Mouse (Mus musculus) right cerebral cortex, adult 2 months (tissue): ENCODE results near the gene Efr3b.

ENCODE experiments used
- DNase-seq, 2 experiments: peaks; one replicate each; pipeline ENCODE4 v3.0.0; 2021 to 2022; ENCODE audit warnings: low spot score in 2 of 2

The Efr3b gene

DNA sequence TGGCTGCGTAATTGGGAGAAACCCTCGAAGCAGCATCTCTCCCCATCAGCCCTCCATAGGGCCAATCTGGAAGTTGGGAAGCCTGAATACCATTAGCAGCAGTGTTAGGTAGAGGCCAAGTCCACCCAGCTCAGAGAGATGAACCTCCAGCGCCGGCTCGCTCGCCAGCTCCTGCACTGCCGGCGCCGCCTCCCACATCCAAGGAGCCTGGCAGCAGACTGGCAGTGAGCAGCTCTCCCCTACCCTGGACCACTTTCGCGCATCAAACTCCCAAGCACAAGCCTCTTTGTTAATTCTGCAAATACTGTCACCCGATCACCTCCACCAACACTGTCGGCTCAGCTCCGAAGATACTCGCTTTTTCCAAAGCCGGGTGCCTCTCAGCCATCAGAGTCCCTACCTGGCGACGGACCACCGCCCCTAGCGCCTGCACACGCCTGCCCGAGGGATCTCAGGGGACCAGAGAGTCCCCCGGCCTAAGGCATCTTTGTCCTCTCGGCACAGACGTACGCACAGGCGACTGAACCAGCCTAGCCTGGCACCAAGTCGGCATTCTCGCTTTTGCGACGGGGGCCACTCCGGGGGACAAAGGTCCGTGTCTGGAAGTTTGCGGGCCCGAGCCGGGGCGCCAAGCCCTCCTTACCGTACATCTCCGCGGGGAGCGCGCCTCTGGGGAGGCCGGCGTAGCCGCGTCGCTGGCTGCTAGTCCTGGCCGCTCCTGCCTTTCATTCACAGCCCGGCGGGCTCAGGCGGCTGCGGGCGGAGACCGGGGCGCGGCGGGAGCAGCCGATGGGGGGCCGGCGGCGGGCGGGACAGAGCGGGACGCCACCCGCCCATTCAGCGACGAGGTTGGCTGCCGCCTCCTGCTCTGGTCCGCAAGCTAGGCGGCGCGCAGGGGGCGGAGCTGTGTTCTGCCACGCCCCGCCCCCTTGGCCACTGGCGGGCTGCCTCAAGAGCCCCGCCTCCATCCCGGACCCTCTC lies at the start of gene Efr3b:
Gene Efr3b (minus strand): TSS at position 855 of the 981 bp plus-strand sequence.
- peak; percentile 78 to 88 for DNase-seq

DNA sequence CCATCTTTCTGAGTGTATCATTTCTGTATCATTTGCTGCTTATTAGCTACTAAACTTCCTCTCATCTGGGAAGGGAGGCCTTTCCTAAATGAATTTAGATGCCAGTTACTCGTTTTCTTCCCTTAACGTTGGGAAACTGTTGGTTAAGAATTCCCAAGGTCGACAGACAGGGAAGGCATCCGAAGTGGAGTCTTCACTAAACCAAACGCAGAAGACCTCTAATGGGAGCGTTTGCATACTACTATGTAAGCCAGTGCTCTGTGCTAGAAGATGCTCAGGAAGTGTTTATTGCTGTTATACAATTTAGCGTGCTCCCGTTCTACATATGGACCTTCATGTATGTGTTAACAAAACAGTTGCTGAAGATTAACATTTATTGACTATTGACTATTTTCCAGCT lies 44.7 kb upstream of the Efr3b start:
- DNase-seq: no peak

DNA sequence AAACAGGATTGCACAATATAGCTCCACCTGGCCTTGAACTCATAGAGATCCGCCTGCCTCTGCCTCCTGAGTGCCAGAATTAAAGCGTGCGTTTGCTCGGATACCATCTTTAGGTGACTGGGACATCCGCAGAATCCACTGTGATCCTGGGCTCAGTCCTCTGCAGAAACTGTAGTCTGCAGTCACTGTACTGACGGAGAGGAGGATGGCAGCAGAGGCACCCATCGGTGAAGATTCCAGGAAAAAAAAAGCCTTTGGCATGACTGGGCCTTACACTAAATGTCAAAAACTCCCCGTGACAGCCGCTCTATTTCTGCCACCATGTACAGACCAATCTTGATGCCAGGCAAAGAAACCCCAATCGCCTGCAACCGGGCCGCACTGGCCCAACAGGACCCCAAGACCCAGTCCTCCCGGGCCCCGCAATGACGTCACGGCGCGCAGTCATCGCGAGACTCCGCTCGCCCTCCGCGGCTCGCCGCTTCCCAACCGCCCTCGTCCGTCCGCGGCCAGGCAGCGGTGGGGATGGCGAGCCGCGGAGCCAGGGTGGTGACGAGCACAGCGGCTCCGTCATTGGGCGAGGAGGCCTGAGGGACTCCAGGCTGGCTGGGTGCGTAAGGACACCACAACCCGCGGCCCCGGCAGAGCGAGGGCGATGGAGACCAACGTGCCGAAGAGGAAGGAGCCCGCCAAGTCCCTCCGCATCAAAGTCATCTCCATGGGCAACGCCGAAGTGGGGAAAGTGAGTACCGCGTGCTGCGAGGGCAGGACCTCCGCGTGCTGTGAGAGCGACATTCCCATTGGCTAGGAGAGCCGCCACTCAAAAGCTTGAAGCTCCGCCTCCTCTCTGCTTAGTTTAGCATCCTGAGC lies 43.7 kb upstream of the Efr3b start, which contains the start of gene Dnajc27:
Gene Dnajc27 (plus strand): TSS at position 452 of the 870 bp plus-strand sequence.
- peak; percentile 97 to 99 for DNase-seq

DNA sequence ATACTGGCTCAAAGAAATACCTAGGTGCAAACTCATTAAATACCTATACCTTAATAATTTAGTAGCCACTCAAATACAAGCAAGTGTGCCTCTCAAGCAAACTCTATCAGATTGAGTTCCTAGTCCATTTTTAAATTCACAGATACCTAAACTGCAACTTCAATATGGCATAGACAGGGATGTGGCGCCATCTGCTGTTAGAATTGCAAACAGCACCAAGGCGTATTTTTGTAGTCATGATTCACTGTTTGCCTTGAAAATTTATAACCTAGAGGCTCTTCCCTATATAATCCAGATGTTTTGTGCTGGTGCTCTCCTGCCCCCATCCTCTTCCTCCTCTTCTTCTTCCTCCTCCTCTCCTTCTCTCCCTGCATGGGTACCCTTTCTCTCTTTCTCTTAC lies 41.6 kb upstream of the Efr3b start:
- DNase-seq: peak; percentile 92 to 94

DNA sequence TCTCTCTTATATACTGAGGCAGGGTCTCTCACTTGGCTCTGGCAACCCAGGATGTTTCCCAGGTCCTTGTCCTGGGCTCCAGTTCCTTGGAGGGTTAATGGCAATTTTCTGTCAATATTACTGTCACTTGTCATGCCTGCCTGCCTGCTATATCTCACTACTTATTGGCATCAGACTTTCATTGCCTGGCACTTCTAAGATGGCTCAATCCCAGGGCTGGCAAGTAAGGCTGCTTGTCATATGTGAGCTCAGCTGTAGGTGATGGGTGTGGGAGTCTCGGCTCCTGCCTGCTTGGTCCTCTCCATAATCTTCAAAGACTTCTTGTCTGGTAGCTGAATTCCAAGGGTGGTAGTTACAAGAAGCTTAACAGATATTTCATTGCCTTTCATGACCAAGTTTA lies 39.4 kb upstream of the Efr3b start:
- no peak for DNase-seq

DNA sequence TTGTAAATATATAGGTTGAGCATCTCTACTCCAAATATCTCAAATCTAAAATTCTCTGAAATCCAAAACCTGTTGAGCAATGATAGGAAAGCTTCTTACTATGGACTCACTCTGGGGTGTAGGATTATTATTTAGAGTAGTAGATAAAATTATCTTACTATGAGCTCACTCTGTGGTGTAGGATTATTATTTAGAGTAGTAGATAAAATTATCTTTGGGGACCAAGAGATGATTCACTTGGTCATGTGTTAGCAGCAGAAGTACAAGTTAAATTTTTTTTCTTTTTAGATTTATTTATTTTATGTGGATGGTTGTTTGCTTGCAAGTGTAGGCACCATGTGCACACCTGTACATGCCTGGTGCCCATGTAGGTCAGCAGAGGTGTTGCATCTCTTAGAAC lies 37.7 kb upstream of the Efr3b start:
- no peak for DNase-seq

DNA sequence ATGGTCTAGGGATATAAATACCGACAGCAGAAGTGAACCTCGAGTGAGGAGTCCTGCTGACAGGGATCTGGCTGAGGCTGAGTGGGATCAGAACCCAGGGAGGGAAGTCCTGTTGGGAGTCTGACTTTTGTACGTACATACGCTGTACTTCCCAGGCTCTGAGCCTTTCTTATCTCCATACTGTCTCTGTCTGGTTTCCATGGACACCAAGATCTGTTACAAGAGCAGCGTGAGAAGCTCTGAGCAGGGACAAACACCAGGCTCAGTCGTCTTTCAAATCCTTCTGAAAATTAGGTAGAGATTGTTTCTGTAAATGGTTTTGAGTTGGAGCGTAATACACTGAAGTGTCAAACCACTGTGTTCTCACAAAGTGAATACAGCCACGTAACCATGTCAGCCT lies 36.7 kb upstream of the Efr3b start:
- DNase-seq: no peak

DNA sequence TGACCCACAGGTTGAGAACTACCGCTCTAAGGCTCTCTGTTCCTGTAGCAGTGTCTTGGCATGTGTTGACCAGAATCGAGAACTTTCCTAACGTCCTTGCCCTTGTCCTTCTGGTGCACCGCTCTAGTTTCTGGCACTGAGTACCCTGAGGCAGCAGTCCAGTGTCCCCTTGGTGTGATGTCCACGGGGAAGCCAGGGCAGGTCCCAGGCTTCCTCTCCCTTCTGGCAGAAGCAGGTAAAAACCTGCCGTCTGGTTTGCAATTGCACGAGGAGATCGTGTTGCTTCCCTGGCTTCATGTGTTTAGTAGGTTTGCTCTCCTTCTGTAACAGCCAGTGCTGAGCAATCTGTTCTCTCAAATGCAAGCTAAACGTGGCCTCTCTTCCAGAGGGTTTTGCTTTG lies 33.0 kb upstream of the Efr3b start:
- DNase-seq: no peak

DNA sequence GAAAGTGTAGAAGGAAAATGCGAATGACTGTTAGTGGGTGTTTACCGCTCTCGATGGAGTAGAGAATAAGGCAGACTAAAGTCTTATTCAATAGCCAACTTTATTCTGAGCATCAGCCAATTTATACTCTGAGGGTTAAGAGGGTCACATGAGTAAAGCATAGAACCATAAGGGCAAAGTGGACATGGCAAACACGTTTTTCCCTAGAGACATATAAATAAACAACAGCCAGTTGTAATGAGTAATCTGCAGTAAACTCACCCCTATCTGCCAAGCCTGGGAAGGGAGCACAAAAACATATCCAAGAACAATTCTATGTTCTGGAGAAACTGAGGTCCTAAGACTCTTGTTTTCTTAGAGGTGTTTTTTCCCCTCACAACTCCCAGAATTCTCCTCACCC lies 29.8 kb upstream of the Efr3b start:
- no peak for DNase-seq

DNA sequence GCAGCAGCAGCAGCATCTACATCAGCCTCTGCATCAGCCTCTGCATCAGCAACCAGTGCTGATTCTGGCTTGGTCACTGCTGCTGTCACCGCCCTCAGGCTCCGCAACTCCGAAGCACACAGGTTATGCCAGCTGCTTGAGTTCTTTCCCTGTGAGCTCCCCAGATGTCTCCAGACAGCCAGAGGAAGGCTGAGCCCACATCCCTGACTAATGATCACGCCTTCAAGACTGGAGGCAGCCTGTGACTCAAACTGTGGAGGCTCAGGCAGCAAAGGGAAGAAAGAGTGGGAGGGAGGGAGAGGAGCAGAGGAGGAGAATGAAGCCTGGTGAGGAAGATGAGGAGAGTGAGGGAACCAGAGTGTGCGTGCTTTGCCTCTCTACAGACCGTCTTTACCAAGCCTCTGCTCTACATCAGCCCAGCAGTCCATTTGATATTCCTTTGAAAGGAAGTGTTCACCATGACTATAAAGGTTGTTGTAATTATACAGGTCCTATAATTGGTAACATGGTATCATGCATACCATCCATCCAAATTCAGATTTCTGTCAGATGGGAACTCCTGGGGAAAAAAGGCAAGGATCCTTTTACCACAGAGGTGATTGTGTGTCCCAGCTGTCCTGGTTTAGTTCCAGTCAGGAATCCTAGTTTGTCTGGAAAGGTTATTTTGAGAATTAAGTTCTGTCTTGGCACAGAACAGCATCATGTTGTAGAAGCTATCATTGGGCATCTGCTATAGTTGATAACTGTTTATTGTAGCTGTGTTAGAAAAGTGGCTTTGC lies 28.2 kb upstream of the Efr3b start:
- peak; percentile 73 to 74 for DNase-seq

DNA sequence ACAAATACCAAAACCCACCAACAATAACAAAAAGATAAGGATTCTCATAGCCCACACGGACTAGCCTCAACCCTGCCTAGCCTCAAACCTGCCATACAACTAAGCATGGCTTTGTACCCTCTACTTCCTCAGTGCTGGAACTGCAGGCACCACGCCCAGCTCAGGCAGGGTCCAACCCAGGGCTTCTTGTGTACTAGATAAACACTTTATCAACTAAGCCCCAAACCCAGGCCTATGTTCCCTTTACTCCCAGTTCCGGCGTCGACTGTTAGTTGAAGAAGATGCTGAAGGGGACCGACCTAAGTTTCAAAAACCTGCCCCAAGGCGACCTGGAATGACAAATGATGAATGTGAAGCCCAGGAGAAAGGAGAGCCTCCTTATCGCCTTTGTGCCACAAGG lies 27.2 kb upstream of the Efr3b start:
- DNase-seq: no peak

DNA sequence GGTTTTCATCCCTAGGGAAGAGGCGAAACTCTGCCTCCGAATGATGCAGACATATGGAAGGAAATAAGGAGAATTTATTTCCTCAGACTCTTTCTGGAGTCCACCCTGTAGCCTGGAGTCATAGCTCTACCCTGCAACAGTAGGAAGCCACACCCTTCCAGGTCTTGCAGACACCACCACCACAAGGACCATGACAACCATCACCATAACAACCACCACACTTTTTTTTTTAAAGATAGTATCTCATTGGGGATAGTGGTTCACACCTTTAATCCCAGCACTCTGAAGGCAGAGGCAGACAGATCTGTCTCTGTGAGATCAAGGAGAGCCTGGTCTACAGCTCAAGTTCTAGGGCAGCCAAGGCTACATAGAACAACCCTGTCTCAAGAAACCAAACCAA lies 26.8 kb upstream of the Efr3b start:
- no peak for DNase-seq

DNA sequence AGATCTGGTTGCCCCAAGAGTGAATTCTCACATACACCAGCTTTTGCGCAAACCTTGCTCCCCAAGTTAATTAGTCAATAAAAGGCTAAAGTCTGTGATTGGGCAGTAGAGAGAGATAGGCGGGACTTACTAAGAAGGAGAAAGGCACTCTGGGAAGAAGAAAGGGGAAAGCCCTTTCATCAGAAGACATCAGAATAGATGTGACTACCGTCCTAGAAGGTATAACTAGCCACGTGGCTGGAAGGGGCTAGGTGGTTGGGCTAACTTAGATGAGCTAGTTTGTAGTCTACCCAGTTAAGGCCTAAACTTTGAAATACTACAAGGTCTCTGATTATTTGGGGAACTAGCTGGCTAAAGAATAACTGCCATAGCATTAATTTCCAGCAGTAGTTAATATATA lies 21.0 kb upstream of the Efr3b start:
- no peak for DNase-seq

DNA sequence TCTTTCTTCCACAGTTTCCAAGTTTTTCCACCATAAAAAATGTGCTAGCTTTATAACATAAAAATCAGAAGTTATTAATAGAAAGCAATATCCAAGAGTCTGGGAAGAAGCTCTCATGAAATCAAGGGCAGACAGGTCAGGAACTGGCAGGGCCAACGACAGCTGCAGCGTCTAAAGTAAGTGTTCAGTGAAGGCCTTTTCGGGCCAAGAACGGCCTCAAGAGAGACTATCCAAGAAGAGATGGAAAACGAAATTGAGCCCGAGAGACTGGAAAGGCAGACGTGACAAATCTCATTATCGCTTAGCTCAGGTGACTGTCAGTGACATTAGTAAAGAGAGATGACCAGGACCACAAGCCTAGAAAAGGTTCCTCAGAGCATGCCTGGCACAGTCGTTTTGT lies 19.6 kb upstream of the Efr3b start:
- no peak for DNase-seq

DNA sequence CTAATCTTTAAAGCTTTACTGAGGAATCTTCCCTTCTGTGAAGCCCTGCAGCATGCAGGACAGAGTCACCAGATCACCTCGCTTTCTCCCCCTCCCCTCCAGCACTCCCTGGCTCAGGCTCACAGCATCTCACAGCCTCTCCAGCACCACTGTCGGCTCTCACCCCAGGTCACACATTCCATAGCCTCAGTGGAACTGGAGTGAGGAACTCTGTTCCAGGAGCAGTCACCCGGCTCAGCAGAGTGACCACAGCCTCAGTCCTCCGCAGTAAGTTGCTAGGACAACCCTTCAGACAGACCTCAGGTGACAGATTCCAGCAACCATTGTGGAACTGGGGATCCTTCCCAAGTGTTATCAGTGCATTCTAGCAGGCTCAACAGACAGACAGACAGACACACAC lies 16.1 kb upstream of the Efr3b start:
- DNase-seq: no peak

DNA sequence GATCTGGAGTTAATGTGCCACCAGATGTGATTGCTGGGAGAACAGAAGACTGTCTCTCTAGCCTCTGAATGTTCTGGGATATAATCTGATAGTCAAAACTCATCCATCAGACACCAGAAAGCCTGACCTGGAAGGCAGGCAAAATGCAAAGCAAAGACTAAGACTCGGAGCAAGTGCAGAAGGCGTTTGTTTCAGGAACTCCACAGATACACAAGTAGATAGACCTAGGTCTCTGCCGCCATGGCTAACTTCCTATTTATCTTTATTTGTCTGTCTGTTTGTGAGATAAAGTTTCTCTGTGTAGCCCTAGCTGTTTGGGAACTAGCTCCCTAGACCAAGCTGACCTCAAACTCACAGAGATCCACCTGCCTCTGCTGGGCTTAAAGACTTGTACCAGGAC lies 14.9 kb upstream of the Efr3b start:
- no peak for DNase-seq

DNA sequence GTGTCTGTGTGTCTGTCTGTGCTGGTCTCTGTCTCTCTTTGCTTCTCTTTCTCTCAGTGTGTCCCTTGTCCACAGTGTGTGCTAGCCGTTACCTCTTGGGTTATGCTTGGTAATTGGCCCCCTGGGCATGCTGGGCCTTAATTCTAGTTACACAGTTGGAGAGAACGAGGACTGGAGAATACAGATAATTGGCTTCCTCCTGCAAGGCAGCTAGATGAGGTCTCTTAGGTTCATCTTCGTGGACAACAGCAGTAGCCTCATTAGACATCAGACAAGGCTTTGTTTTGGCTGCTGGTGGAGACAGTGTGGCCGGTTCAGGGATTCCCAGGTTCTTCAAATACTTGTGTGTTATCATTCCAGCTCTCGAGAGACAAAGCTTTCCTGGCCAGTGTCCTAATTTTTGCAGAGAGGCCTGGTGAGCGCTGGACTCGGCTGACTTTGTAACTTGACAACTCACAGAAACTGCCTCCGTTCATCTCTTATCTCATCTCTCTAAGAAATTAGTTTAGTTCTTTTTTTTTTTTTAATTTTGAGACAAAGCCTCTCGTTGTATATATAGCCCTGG lies 12.2 kb upstream of the Efr3b start:
- DNase-seq: no peak

DNA sequence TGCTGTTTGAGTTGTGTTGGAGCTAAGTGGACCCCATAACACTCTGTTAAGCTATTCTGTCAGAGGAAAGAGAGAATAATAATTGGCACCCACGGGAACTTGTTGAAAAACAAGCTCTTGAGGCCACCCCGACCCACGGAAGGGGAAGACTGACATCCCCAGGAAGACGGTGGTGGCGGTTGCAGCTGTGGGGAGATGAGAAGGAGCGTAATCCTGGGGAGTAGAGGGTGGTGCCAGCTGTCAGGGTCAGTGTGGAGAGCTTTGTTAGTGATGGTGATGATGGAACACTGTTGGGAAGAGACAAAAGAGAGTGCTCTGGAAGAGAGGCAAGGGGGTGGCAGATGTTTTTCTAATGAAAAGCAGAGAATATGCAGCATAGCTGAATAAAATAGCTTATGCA lies 9.3 kb upstream of the Efr3b start:
- DNase-seq: no peak

DNA sequence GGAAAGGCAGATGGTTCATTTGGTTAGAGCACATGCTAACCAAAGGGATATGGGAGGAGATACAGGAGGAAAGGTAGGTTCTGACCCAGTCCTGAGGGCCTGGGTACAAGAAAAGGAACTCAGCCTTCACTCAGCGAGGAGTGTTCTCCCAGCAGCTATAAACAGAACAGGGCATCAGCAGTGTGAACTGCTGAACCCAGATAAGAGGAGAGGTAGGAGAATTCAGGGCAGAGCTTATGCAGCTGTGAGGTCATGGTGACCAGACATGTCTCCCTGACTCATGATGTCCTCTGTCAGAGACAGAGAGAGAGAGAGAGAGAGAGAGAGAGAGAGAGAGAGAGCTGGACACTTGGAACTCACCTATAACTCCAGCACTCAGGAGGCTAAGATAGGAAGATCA lies 7.3 kb upstream of the Efr3b start:
- no peak for DNase-seq

DNA sequence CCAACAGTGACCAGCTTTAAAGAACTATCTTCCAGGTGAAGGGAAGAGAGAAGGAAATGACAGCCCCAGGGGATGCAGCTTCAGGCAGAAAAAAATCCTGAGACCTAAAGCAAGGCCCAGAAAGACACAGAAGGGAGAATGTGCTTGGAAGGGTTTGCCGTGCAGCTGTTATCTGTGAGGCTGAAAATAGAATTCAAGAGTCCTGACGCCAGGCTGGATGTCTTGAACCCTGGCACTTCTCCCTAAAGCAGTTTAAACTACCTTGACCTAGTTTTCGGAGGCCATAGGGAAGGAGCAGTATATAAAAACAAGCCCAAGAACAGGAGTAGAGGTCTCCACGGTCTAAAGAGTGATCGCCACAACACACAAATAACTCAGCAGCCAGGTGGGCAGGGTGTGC lies 3.7 kb upstream of the Efr3b start:
- DNase-seq: no peak

DNA sequence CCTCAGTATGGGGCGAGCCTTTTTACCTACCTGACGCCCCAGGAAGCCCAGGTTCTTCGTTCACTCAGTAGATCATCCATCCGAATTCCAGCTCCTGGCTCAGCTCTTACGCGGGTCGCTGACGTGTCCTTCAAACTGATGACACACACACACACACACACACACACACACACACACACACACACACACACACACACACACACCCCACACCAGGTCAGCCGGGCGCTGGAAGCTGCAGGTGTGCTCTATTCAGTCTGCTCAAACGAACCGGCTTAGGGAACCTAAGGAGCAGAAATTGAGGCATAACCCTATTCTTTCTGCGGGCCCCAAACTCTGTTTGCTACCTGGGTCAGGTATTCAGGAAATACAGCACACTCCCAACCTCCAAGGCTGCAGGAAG lies 331 bp upstream of the Efr3b start:
- no peak for DNase-seq

DNA sequence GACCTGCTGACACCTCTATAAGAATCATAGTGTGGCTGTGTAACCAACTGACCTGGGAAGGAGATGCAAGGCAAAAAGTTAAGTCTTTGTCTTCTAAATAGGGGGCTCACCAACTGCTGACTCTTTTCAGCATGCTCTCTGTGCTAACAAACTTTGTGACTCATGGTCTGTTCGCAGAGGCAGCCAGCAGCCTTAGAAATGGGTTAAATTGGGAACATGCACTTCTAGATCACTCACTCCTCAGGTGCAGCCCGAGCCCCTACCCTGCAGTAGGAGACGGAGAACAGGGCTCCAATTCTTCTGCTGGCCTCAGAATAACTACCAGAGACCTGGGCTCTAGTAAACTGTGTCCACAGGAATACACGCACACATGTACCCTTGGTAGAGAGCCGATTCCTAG lies 1.2 kb downstream of the Efr3b start:
- DNase-seq: peak in 1 of 2 experiments; percentile 43
